Mouse (Mus musculus): ENCODE data around the gene Rho.
A peak's percentile ranks its signal among the peaks of the same experiment; 100 is the strongest.

Rho gene

GRCm38 (mm10) chr6:115931639-115932038 lies at the start of gene Rho:
Gene Rho (plus strand): TSS chr6:115931748.
- no peak for DNase-seq (ENCODE audit: low read depth, low spot score)

GRCm38 (mm10) chr6:115884018-115884417 lies 47.5 kb upstream of the Rho start:
- DNase-seq (ENCODE audit: low read depth, low spot score), result no peak

- peak; percentile 70 for DNase-seq (ENCODE audit: low read depth, low spot score)
Observed at GRCm38 (mm10) chr6:115886894-115887293, 44.7 kb upstream of the Rho start.

- DNase-seq (ENCODE audit: low read depth, low spot score), result peak; percentile 62
Observed at GRCm38 (mm10) chr6:115888296-115888695, 43.3 kb upstream of the Rho start.

- no peak for DNase-seq (ENCODE audit: low read depth, low spot score)
Observed at GRCm38 (mm10) chr6:115890601-115891000, 40.9 kb upstream of the Rho start.

GRCm38 (mm10) chr6:115891061-115891460 lies 40.5 kb upstream of the Rho start:
- DNase-seq (ENCODE audit: low read depth, low spot score), result no peak

GRCm38 (mm10) chr6:115891497-115892061 lies 40.0 kb upstream of the Rho start:
- DNase-seq (ENCODE audit: low read depth, low spot score), result peak; percentile 40

GRCm38 (mm10) chr6:115892363-115892762 lies 39.2 kb upstream of the Rho start:
- DNase-seq (ENCODE audit: low read depth, low spot score), result no peak

- peak; percentile 73 for DNase-seq (ENCODE audit: low read depth, low spot score)
Observed at GRCm38 (mm10) chr6:115896346-115896745, 35.2 kb upstream of the Rho start.

GRCm38 (mm10) chr6:115897117-115897516 lies 34.4 kb upstream of the Rho start:
- DNase-seq (ENCODE audit: low read depth, low spot score), result peak; percentile 95

GRCm38 (mm10) chr6:115897926-115898520 lies 33.5 kb upstream of the Rho start:
- no peak for DNase-seq (ENCODE audit: low read depth, low spot score)

GRCm38 (mm10) chr6:115901062-115901461 lies 30.5 kb upstream of the Rho start:
- peak; percentile 97 for DNase-seq (ENCODE audit: low read depth, low spot score)

GRCm38 (mm10) chr6:115901489-115901931 lies 30.0 kb upstream of the Rho start:
- peak; percentile 89 for DNase-seq (ENCODE audit: low read depth, low spot score)

GRCm38 (mm10) chr6:115902545-115902944 lies 29.0 kb upstream of the Rho start:
- peak; percentile 42 for DNase-seq (ENCODE audit: low read depth, low spot score)

GRCm38 (mm10) chr6:115905568-115905967 lies 26.0 kb upstream of the Rho start:
- DNase-seq (ENCODE audit: low read depth, low spot score), result no peak

GRCm38 (mm10) chr6:115906455-115906854 lies 25.1 kb upstream of the Rho start:
- peak; percentile 69 for DNase-seq (ENCODE audit: low read depth, low spot score)

GRCm38 (mm10) chr6:115906871-115907270 lies 24.7 kb upstream of the Rho start:
- DNase-seq (ENCODE audit: low read depth, low spot score), result no peak

GRCm38 (mm10) chr6:115908421-115908982 lies 23.0 kb upstream of the Rho start:
- no peak for DNase-seq (ENCODE audit: low read depth, low spot score)

- no peak for DNase-seq (ENCODE audit: low read depth, low spot score)
Observed at GRCm38 (mm10) chr6:115909052-115909451, 22.5 kb upstream of the Rho start.

- no peak for DNase-seq (ENCODE audit: low read depth, low spot score)
Observed at GRCm38 (mm10) chr6:115909940-115910339, 21.6 kb upstream of the Rho start.

GRCm38 (mm10) chr6:115911763-115912162 lies 19.8 kb upstream of the Rho start:
- no peak for DNase-seq (ENCODE audit: low read depth, low spot score)

GRCm38 (mm10) chr6:115913482-115913881 lies 18.1 kb upstream of the Rho start:
- no peak for DNase-seq (ENCODE audit: low read depth, low spot score)

- no peak for DNase-seq (ENCODE audit: low read depth, low spot score)
Observed at GRCm38 (mm10) chr6:115914511-115915202, 16.9 kb upstream of the Rho start.

Measured in 3T3-L1 (cell line).